Mouse (Mus musculus) left cerebral cortex, adult 2 months (tissue): ENCODE measurements at regions not wholly inside any gene's neighbourhood (a gene's known extent, or its start where the extent isn't known, plus 50 kb on each side); places are given as distances from the start of the nearest gene placed in this dataset.

Experiments used
- DNase-seq, 2 experiments: peaks; one replicate each; pipeline ENCODE4 v3.0.0; 2021 to 2022; ENCODE audit warnings: low spot score in 2 of 2, mixed read lengths in 1 of 2; ENCODE audit errors: extremely low spot score in 1 of 2
- H3K27ac ChIP-seq: fragments of 200-600 bp; 2 replicates; pipeline ENCODE4 v1.8.1; 2022
- H3K4me3 ChIP-seq: fragments of 200-600 bp; 2 replicates; pipeline ENCODE4 v1.8.1; 2022
- CTCF ChIP-seq: fragments of 200-600 bp; IDR thresholded peaks from 2 replicates; pipeline ENCODE4 v1.8.1; 2022; ENCODE audit warnings: antibody characterized with exemption, mild to moderate bottlenecking, moderate library complexity
- intact Hi-C: fragments of 180-260 bp; cut with DNase I; formaldehyde crosslinking; loops from one replicate; pipeline ENCODE4 v1.15.1; 2025

- TF ChIP-seq CTCF: no peak; the same call in 1 of the 2 replicates
- intact Hi-C loops: loop anchor here (5.0 kb wide), 1 partner anchor 37 kb away; no protein-coding TSS in a partner anchor
- no peak overlapping the region for H3K4me3 ChIP-seq
- no peak for DNase-seq
- no peak overlapping the region for H3K27ac ChIP-seq
Measured at GRCm38 (mm10) chr17:45809728-45810127, 76.1 kb upstream of the 1600014C23Rik start.

GRCm38 (mm10) chr17:45808374-45808773 lies 74.7 kb upstream of the 1600014C23Rik start:
- intact Hi-C loops: loop anchor here (5.0 kb wide), 1 partner anchor 36 kb away; no protein-coding TSS in a partner anchor
- Histone ChIP-seq H3K4me3 (no peak overlapping the region), H3K27ac (no peak overlapping the region)
- no peak for TF ChIP-seq CTCF
- DNase-seq: no peak

- H3K27ac ChIP-seq: no peak overlapping the region
- intact Hi-C loops: loop anchor here (5.0 kb wide), 1 partner anchor 35 kb away; no protein-coding TSS in a partner anchor
- peak; percentile 19 to 29 for DNase-seq
- TF ChIP-seq CTCF: no peak
- no peak overlapping the region for H3K4me3 ChIP-seq
Measured at GRCm38 (mm10) chr17:45807452-45807851, 73.8 kb upstream of the 1600014C23Rik start.

DNA sequence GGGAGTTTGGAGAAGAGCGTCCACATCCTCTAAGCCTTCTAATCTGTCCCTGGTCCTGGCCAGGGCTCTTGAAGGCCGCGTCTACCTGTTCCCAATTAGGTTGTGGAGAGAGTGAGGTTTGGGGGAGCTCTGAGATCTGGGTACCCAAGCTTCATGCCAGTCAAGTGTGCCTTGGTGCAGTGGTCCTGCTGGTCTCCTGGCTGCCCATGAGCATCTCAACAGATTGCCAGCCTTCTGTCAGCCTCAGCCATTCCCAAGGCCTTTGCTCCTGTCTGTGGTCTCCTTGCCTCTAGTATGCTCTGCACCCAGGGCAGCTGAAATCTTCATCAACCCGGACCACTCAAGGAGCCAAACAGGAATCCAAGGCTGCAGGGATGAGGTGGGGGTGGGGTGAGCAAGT lies 73.2 kb upstream of the 1600014C23Rik start:
- Histone ChIP-seq H3K27ac (no peak overlapping the region), H3K4me3 (no peak overlapping the region)
- DNase-seq: no peak
- TF ChIP-seq CTCF: no peak
- intact Hi-C loops: loop anchor here (5.0 kb wide), 1 partner anchor 35 kb away; no protein-coding TSS in a partner anchor

GRCm38 (mm10) chr17:45806430-45806829 lies 72.8 kb upstream of the 1600014C23Rik start:
- no peak overlapping the region for H3K27ac ChIP-seq
- H3K4me3 ChIP-seq: no peak overlapping the region
- TF ChIP-seq CTCF: no peak
- DNase-seq: no peak
- intact Hi-C loops: loop anchor here (5.0 kb wide), 1 partner anchor 34 kb away; no protein-coding TSS in a partner anchor

DNA sequence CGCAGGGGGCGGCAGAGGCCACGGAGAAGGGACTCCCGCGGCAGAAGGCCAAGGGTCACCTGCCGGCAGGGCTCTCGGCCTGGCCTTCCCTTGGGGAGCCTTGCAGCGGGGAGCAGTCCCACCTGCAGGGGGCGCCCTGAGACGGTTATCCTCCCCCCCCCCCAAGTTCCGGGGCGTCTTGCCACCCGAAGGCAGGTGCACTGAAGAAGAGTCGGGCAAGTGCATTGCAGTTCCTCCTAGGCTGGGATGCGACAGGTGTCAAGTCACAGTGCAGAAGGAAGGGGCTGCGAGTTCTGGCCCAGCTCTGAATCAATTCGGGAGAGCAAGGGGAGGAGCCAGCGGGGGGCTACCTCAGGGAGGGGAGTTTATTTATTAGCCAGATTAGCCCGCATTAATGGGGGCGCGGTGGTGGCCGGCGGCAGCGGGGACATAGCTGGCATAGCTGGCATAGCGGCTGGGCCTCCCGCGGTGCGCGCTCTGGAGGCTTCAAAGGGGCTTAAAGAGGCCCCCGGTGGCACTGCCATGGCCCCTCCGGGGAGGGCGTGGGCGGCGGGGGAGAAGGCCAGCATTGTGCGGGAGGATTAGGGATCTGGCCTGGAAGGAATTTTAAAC lies 71.9 kb upstream of the 1600014C23Rik start:
- H3K4me3 ChIP-seq: no peak overlapping the region
- no peak overlapping the region for H3K27ac ChIP-seq
- no peak for DNase-seq
- intact Hi-C loops: loop anchor here (5.0 kb wide), 1 partner anchor 33 kb away; no protein-coding TSS in a partner anchor
- TF ChIP-seq CTCF: peak; percentile 49

- no peak for TF ChIP-seq CTCF
- Histone ChIP-seq H3K4me3 (no peak overlapping the region), H3K27ac (no peak overlapping the region)
- intact Hi-C loops: no loop called here
- DNase-seq: no peak
Measured at GRCm38 (mm10) chr17:45803331-45803730, 69.7 kb upstream of the 1600014C23Rik start.

DNA sequence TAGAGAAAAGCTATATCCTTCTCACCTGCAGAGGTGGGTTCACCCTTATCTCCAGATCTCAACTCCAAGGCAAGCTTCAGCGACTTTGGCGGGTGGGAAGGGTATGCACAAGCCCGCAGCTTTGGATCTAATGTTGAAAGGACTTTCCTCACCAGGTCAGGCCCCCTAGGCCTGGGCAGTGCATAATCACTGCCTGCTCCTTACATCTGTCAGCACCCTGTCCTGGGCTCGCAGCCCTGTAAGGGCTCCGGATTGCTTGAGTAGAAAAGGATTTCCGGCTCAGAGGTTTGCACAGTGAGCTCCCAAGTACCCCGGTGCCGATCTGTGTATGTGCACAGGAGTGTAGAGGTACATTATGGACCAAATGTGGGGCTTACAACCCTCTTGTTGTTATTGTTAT lies 68.8 kb upstream of the 1600014C23Rik start:
- DNase-seq: no peak
- TF ChIP-seq CTCF: no peak
- no peak overlapping the region for H3K27ac ChIP-seq
- intact Hi-C loops: no loop called here
- no peak overlapping the region for H3K4me3 ChIP-seq

DNA sequence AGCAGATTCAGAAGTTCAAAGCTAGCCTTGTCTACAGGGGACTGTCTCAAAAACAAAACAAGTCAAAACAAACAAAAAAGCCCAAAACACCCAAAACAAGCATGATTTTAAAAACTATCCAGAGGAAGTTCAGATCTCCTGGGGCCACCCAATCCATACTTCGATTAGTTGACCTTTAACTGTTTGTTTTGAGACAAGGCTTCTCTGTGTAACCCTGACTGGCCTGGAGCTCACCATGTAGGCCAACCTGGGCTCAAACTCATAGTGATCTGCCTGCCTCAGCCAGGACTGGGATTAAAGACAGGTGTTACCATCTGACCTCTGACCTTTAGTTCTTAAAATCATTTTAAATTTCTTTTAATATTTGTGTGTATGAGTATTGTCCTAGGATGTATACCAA lies 66.1 kb upstream of the 1600014C23Rik start:
- no peak for DNase-seq
- H3K4me3 ChIP-seq: no peak overlapping the region
- intact Hi-C loops: loop anchor here (5.0 kb wide), 1 partner anchor 62 kb away; no protein-coding TSS in a partner anchor
- no peak overlapping the region for H3K27ac ChIP-seq
- TF ChIP-seq CTCF: no peak

DNA sequence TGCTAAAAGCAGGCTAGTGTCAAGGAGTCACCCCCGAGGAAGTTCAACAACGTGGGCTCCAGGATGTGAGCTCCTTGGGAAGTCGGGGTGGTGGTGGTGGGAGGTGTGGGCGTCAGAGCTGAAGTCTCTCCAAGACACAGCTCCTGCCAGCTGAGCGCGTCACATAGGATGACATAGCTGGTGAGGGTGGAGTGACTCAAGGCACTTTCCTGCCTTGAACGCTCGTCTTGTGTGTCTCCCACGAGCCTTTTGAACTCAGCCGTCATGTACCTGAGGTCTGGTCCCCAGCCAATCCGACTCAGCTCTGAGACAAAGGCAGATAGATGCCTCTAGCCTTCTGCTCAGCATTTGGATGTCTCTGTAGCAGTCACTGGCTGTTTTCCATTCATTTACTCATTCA lies 65.4 kb upstream of the 1600014C23Rik start:
- intact Hi-C loops: loop anchor here (5.0 kb wide), 1 partner anchor 62 kb away; no protein-coding TSS in a partner anchor
- Histone ChIP-seq H3K27ac (no peak overlapping the region), H3K4me3 (no peak overlapping the region)
- no peak for TF ChIP-seq CTCF
- DNase-seq: peak; percentile 51 to 63

GRCm38 (mm10) chr17:45798456-45798855 lies 64.8 kb upstream of the 1600014C23Rik start:
- no peak for TF ChIP-seq CTCF
- Histone ChIP-seq H3K4me3 (no peak overlapping the region), H3K27ac (no peak overlapping the region)
- no peak for DNase-seq
- intact Hi-C loops: loop anchor here (5.0 kb wide), 1 partner anchor 61 kb away; no protein-coding TSS in a partner anchor

DNA sequence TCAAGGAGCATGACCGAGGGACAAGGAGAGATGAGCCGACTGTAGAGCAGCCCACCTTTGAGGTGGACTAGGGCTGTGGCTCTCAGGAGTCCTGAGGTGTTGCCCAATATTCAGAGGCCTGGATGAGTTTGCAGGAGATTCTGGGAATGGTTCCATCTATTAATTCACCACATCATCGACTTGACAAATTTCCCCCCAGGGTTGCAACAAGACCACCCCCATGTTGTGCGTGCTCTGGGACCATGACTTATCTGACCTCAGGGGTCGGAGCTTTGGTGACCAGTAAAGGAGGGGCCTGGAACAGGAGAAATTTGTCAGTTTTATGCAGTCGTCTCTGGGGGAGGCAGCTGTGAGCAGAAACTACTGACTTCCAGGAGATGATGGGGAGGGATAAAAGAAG lies 63.5 kb upstream of the 1600014C23Rik start:
- H3K27ac ChIP-seq: no peak overlapping the region
- no peak overlapping the region for H3K4me3 ChIP-seq
- TF ChIP-seq CTCF: no peak
- no peak for DNase-seq
- intact Hi-C loops: loop anchor here (5.0 kb wide), 1 partner anchor 60 kb away; no protein-coding TSS in a partner anchor

- no peak for DNase-seq
- intact Hi-C loops: loop anchor here (5.0 kb wide), 1 partner anchor 58 kb away; no protein-coding TSS in a partner anchor
- Histone ChIP-seq H3K27ac (no peak overlapping the region), H3K4me3 (no peak overlapping the region)
- TF ChIP-seq CTCF: no peak
Measured at GRCm38 (mm10) chr17:45794926-45795325, 61.3 kb upstream of the 1600014C23Rik start.
